Mouse (Mus musculus): Measurements from ENCODE around the gene Elf2.

DNA sequence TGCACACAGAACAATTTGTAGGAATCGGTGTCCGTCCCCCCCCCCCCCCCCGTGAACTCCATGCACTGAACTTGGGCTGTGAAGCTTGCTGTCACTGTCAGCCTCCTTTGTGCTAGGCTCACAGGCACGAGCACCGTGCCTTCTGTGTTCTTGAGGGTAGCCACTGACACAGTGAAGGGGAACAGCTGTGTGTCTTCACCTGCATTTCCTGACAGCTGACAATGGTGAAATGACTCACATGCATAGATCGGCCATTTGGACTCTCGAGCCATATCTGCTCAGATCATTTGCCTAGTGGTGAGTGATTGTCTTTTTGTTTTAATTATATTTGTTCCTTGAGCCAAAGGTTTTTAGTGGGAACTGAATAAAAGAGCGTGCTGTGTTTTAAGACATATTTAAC is 77.5 kb downstream of the Elf2 start:
- TF ChIP-seq CTCF (conservative IDR thresholded peaks at IDR 0.05; ENCODE audit: low read length) (no peak), POU5F1 (IDR thresholded peaks at IDR 0.05; ENCODE audit: borderline replicate concordance, low read length) (no peak)

Measured in E14TG2a.4 (cell line).